Mouse (Mus musculus): ENCODE results near the gene Pfas.
"Not testable (repeated sequence)": the region's sequence is repeated elsewhere in the genome, so short reads cannot be mapped to it uniquely, and the experiment has no call there.

Gene Pfas

GRCm38 (mm10) chr11:69012071-69012601, 3.9 kb upstream of the Pfas start:
- peak; percentile 93 for DNase-seq

DNA sequence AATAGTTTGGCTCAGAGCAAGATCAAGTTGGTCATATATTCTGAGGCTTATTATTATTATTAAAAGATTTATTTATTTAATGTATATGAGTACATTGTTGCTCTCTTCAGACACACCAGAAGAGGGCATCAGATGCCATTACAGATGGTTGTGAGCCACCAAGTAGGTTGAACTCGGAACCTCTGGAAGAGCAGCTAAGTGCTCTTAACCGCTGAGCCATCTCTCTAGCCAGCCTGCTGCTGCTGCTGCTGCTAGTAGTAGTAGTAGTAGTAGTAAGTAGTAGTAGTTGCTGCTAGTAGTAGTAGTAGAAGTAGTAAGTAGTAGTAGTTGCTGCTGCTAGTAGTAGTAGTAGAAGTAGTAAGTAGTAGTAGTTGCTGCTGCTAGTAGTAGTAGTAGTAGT, 3.2 kb upstream of the Pfas start:
- DNase-seq, result not testable (repeated sequence)

DNA sequence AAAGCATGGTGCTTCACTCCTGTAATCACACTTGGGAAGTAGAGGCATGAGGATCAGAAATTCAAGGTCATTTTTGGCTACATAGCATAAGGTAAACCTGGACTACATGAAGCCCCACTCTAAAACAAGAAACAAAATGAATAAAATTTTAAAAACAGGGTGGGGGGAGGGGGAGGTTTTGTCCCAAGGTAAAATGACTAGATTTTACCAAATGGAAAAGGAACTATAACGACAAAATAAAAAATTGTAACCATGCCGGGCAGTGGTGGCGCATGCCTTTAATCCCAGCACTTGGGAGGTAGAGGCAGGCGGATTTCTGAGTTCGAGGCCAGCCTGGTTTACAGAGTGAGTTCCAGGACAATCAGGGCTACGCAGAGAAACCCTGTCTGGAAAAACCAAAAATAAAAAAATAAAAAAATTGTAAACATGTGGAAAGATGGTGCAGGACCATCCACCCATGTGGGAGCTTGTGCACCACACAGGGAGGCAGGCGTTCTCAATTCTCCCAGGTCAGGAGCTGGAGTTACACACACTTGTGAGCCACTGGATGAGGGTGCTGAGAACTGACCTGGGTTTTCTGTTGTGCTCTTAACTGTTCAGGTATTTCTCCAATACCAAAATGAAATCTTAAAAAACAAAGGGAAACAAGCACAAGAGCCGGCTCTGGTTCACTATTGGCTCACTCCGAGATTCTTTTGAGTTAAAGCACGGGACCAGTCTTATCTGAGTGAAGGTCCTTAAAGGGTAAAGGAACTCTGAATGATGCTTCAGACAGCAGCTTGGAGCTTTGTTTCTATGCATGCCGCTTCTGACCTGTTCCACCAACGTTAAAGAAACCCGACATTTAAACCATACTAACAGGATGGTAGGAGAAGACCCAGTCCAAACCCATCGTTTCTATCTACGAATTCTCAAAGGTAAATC, 2.4 kb upstream of the Pfas start:
- DNase-seq, result no peak

GRCm38 (mm10) chr11:69009508-69009907, 1.2 kb upstream of the Pfas start:
- DNase-seq, result no peak

DNA sequence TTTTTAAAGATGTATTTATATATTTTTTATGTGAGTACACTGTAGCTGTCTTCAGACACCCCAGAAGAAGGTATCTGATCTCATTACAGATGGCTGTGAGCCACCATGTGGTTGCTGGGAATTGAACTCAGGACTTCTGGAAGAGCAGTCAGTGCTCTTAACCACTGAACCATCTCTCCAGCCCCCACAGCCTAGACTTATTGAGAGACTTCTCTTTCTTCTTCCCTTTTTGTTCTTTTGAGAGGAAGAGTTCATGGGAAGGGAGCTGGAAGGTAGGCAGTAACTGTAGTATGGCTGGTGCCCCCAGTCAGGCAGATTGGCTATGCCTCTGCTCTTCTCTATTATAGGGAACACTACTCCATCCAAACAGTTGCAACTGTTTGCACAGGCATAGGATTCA, 1.7 kb downstream of the Pfas start:
- DNase-seq, result not testable (repeated sequence)

- no peak for DNase-seq
Observed at GRCm38 (mm10) chr11:69005193-69005592, 3.1 kb downstream of the Pfas start.

DNA sequence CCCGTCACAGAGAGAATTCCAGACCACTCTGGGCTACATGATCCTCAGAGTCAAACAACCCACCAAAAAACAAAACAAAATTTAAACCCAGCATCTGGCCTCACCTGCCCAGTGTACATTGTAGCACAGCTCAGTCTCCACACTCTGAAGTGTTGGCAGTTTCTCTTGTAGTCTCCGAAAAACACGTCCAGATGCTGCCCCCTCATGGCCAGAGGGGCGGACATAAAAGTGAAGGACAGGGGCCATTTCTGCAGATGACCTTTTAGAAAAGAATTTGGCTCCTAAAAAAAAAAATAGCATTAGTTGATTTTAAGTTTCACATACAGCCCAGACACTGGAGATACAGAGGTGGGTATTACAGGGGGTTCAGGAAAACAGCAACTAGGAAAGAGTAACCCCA, 4.7 kb downstream of the Pfas start:
- peak; percentile 28 for DNase-seq

- not testable (repeated sequence) for DNase-seq
Observed at GRCm38 (mm10) chr11:69002782-69003181, 5.5 kb downstream of the Pfas start.

DNA sequence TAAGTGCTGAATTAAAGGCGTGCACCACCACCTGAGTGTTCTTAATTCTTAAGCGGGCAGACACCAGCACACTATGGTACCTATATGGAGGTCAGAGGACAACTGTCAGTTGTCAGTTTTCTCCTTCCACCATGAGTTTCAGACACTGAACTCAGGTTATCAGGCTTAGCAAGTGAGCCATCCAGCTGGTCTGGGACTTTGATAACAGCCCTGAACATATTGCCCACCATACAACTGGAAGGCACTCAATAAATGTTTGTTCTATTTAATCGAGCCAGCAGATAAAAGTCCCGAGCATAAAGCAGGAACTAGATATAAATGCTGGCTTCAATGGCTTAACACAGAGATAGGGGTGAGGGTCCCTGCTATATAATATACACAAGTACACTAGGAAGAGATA, 11.2 kb downstream of the Pfas start:
- no peak for DNase-seq

DNA sequence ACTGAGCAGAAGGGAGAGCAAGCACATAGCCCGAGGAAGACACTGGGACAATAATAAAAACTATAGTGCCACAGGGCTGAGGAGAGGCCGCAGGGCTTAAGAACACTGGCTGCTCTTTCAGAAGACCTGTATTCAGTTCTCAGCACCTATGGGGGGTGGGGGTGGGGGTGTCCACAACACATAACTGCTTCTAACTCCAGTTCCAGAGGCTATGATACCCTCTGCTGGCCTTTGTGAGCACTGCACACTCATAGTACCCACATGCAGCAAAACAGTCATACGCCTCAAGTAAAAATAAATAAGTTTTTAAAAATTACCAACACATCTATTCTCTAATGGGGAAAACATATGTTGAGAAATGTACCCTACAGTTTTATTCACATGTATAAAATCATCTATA, 13.9 kb downstream of the Pfas start:
- DNase-seq, result no peak

DNA sequence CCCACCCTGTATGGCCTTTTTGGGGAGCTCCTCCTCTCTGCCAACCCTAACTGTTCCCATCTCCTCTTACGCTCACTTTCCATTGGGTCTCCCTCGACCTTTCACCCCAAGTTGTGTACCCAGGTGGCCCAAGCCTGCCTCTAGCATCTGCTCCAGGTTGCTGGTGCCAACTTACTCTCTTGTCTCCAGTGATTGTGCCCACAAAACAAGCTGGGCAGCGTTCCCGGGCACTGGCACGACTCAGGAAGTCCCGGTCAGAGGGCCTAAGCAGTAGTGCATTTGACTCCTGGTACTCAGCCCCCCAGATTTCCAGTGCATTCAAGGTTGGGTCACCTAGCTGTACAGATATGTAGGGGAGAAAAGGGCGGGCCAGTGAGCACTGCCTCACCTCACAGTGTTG, 15.1 kb downstream of the Pfas start:
- DNase-seq, result no peak

GRCm38 (mm10) chr11:68988341-68988740, 19.9 kb downstream of the Pfas start:
- no peak for DNase-seq

- DNase-seq, result no peak
Observed at GRCm38 (mm10) chr11:68987365-68987882, 20.8 kb downstream of the Pfas start.

GRCm38 (mm10) chr11:68982639-68983369, 25.5 kb downstream of the Pfas start:
- peak; percentile 84 for DNase-seq

- no peak for DNase-seq
Observed at GRCm38 (mm10) chr11:68980919-68981318, 27.3 kb downstream of the Pfas start.

DNA sequence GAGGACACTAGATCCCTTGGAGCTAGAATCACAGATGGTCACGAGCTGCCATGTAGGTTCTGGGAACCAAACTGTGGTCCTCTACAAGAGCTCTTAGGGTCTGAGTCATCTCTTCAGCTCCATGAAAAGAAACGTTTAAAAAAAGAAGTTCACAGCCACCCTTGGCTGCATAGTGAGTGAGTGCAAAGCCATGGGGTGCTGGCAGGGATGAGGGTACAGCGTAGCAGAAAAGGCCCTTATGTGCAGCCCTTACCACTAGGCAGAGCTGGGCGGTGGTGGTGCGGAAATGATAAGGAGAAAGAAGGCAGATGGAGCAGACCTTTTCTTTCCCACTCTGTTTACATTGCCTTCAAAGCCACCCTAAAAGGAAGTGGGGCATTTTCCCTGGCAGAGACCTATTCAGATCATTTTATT, 28.9 kb downstream of the Pfas start:
- DNase-seq, result no peak

- no peak for DNase-seq
Observed at GRCm38 (mm10) chr11:68975601-68976000, 32.7 kb downstream of the Pfas start.

DNA sequence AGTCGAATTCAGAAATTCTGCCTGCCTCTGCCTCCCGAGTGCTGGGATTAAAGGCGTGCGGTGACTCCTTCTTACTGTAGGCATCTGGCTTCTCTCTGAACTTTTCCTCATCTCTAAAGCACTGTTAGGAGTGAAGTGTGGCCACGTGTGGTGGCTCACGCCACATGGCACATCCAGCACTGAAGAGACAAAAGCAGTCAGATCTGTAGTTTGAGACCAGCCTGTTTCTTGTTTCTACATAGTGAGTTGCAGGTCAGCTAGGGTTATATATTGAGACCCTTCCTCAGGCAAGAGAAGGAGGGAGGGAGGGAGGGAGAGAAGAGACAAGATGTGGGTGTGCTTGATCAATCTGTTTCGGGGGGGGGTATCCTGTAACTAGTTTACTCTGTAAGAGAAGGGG, 33.2 kb downstream of the Pfas start, which contains the start of gene Rangrf:
Gene Rangrf (minus strand): TSS at position 101 of the 400 bp plus-strand sequence.
- DNase-seq, result no peak

GRCm38 (mm10) chr11:68974059-68974450, 34.2 kb downstream of the Pfas start:
- no peak for DNase-seq

GRCm38 (mm10) chr11:68973250-68974058, 34.8 kb downstream of the Pfas start:
- peak; percentile 92 for DNase-seq

DNA sequence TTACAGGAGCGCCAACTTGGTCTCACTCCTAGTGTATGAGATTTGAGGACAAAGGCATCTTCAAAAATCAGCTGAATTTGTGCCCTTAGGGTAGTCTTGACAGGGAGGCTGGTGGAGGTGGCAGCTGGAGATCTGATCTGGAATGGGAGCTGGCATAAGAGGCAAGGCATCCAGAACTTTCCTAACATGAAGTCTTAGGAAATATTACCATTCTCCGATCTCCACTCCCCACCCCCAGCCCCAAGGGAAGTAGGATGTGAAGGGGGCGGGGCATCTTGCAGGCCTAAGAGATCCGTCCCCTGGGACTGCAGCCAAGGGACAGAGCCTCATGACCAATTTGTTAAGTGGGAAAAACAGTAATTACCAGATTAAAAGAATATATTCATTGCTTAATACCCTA, 38.0 kb downstream of the Pfas start:
- DNase-seq, result peak; percentile 78

- DNase-seq, result no peak
Observed at GRCm38 (mm10) chr11:68968752-68969151, 39.5 kb downstream of the Pfas start.
